Mouse (Mus musculus) CH12.LX (cell line): ENCODE results near the gene Cop1. TPM values are rescaled to one million over a fixed set of nuclear protein-coding genes. Genes with fewer than 3 reads are reported as not detected.

ENCODE experiments used
- DNase-seq: peaks from one replicate; pipeline ENCODE4 v3.0.0-alpha.2; 2013; ENCODE audit errors: extremely low read depth
- H3K27ac ChIP-seq: 2 replicates; pipeline ENCODE4 v1.5.1; 2012; ENCODE audit warnings: low read depth, mild to moderate bottlenecking, control low read depth, moderate library complexity; ENCODE audit not compliant: insufficient read depth
- H3K27me3 ChIP-seq: replicated peaks from 2 replicates; pipeline ENCODE3; 2012; ENCODE audit warnings: inconsistent platforms
- H3K36me3 ChIP-seq, 2 experiments: replicated peaks in 1 of 2; 2 replicates each; pipeline versions ENCODE3 to v1.6.1; 2012; ENCODE audit warnings: inconsistent platforms in 1 of 2, low read length in 1 of 2, mild to moderate bottlenecking in 1 of 2, mixed read lengths in 1 of 2, moderate library complexity in 1 of 2; ENCODE audit not compliant: control insufficient read depth in 1 of 2, insufficient read depth in 1 of 2
- H3K4me1 ChIP-seq, 2 experiments: 2 replicates each; pipeline ENCODE4 v1.6.1; 2012; ENCODE audit warnings: inconsistent platforms in 1 of 2, moderate library complexity in 1 of 2; ENCODE audit not compliant: insufficient read depth in 2 of 2, control insufficient read depth in 1 of 2
- H3K4me2 ChIP-seq: 2 replicates; pipeline ENCODE4 v1.6.1; 2012; ENCODE audit warnings: low read depth, mild to moderate bottlenecking, control low read depth; ENCODE audit not compliant: poor library complexity, insufficient read depth, severe bottlenecking
- H3K4me3 ChIP-seq, 3 experiments: fragments of 150-350 bp in 1 of 3; sonication (generic) in 1 of 3; replicated peaks in 1 of 3; 2 replicates each; pipeline versions ENCODE3 to v1.5.1; 2011 to 2012; ENCODE audit warnings: low read depth in 2 of 3, low read length in 2 of 3, mild to moderate bottlenecking in 2 of 3, moderate library complexity in 2 of 3, control low read depth in 1 of 3, improper control_type of control experiment in 1 of 3, inconsistent platforms in 1 of 3, mixed read lengths in 1 of 3; ENCODE audit not compliant: poor library complexity in 1 of 3
- H3K79me2 ChIP-seq: replicated peaks from 2 replicates; pipeline ENCODE4 v1.6.1; 2012; ENCODE audit warnings: mild to moderate bottlenecking, moderate library complexity; ENCODE audit not compliant: control insufficient read depth, poor library complexity, insufficient read depth, severe bottlenecking; ENCODE audit errors: extremely low read depth
- H3K9ac ChIP-seq: 2 replicates; pipeline ENCODE4 v1.6.1; 2012; ENCODE audit warnings: low read depth, mild to moderate bottlenecking, control low read depth, moderate library complexity; ENCODE audit not compliant: insufficient read depth
- H3K9me3 ChIP-seq: replicated peaks from 2 replicates; pipeline ENCODE3; 2012; ENCODE audit warnings: low read length, inconsistent platforms, mixed read lengths
- CHD1 ChIP-seq: IDR thresholded peaks from 2 replicates; pipeline ENCODE4 v1.6.1; 2012; ENCODE audit warnings: low read depth, low read length, improper control_type of control experiment, inconsistent platforms
- CTCF ChIP-seq, 2 experiments: IDR thresholded peaks in 1 of 2; conservative IDR thresholded peaks in 1 of 2; 2 replicates each; pipeline ENCODE4 v1.5.1; 2011 to 2012; ENCODE audit warnings: low read depth in 2 of 2, low read length in 2 of 2, improper control_type of control experiment in 1 of 2, inconsistent platforms in 1 of 2, mild to moderate bottlenecking in 1 of 2, moderate library complexity in 1 of 2
- EP300 ChIP-seq: IDR thresholded peaks from 2 replicates; pipeline ENCODE4 v1.6.1; 2011; ENCODE audit warnings: low read length, improper control_type of control experiment
- HCFC1 ChIP-seq: IDR thresholded peaks from 2 replicates; pipeline ENCODE4 v1.6.1; 2012; ENCODE audit warnings: low read depth, mild to moderate bottlenecking, inconsistent platforms, low read length, improper control_type of control experiment
- MAZ ChIP-seq: IDR thresholded peaks from 2 replicates; pipeline ENCODE4 v1.6.1; 2012; ENCODE audit warnings: low read depth, mild to moderate bottlenecking, inconsistent platforms, low read length, improper control_type of control experiment, moderate library complexity
- MXI1 ChIP-seq: IDR thresholded peaks from 2 replicates; pipeline ENCODE4 v1.6.1; 2011; ENCODE audit warnings: mild to moderate bottlenecking, low read depth, low read length, improper control_type of control experiment
- NRF1 ChIP-seq: IDR thresholded peaks from 2 replicates; pipeline ENCODE4 v1.6.1; 2014; ENCODE audit warnings: low read depth, mild to moderate bottlenecking, inconsistent platforms, low read length, improper control_type of control experiment, moderate library complexity
- PAX5 ChIP-seq: IDR thresholded peaks from 2 replicates; pipeline ENCODE4 v1.6.1; 2012; ENCODE audit warnings: low read length, inconsistent platforms, mixed read lengths
- POLR2A ChIP-seq: IDR thresholded peaks from 2 replicates; pipeline ENCODE4 v1.6.1; 2011; ENCODE audit warnings: low read depth, mild to moderate bottlenecking, improper control_type of control experiment, low read length
- POLR2AphosphoS2 ChIP-seq: IDR thresholded peaks from 2 replicates; pipeline ENCODE4 v1.6.1; 2011; ENCODE audit warnings: low read depth, low read length, improper control_type of control experiment
- RAD21 ChIP-seq: IDR thresholded peaks from 2 replicates; pipeline ENCODE4 v1.6.1; 2011; ENCODE audit warnings: low read depth, mild to moderate bottlenecking, low read length, improper control_type of control experiment, moderate library complexity
- RCOR1 ChIP-seq: conservative IDR thresholded peaks from 2 replicates; pipeline ENCODE4 v1.6.1; 2012; ENCODE audit warnings: low read depth, mild to moderate bottlenecking, inconsistent platforms, low read length, improper control_type of control experiment
- SMC3 ChIP-seq: IDR thresholded peaks from 2 replicates; pipeline ENCODE4 v1.6.1; 2011; ENCODE audit warnings: low read depth, low read length, improper control_type of control experiment
- ZMIZ1 ChIP-seq: IDR thresholded peaks from 2 replicates; pipeline ENCODE4 v1.6.1; 2012; ENCODE audit warnings: low read depth, mild to moderate bottlenecking, inconsistent platforms, low read length, improper control_type of control experiment
- ZNF384 ChIP-seq: IDR thresholded peaks from 2 replicates; pipeline ENCODE4 v1.6.1; 2012; ENCODE audit warnings: low read depth, low read length, improper control_type of control experiment, inconsistent platforms
- dilution Hi-C: fragments of 300-500 bp; cut with MboI; formaldehyde crosslinking; loops from 2 replicates; pipeline ENCODE4 v1.14.3; 2020; ENCODE audit warnings: low sequenced_read_pairs; ENCODE audit not compliant: extremely low pct_unique_long_range_greater_than_20kb, extremely low pct_ligation_motif_present
- in situ Hi-C: fragments of 300-500 bp; cut with MboI; formaldehyde crosslinking; loops from 3 replicates; pipeline ENCODE4 v1.14.3; 2019; ENCODE audit warnings: low sequenced_read_pairs, low pct_ligation_motif_present, low pct_unique_long_range_greater_than_20kb, mixed read lengths
- polyA plus RNA-seq: library from polyadenylated mRNA; unstranded; fragments of >175 nt; gene quantifications from 2 replicates; pipeline ENCODE4 v1.2.1, GENCODE M21; 2012; ENCODE audit warnings: low read depth; ENCODE audit not compliant: insufficient read length
- total RNA-seq, 2 experiments: library from RNA; depleted of rRNA; stranded (reverse); fragments of 300-350 nt in 1 of 2; fragments of >200 nt in 1 of 2; gene quantifications; 2 replicates each; pipeline ENCODE4 v1.2.3; 2012 to 2014

The Cop1 gene
- total and polyA plus RNA-seq, 3 experiments = 54.6 to 93.2 (median 79.0) TPM

DNA sequence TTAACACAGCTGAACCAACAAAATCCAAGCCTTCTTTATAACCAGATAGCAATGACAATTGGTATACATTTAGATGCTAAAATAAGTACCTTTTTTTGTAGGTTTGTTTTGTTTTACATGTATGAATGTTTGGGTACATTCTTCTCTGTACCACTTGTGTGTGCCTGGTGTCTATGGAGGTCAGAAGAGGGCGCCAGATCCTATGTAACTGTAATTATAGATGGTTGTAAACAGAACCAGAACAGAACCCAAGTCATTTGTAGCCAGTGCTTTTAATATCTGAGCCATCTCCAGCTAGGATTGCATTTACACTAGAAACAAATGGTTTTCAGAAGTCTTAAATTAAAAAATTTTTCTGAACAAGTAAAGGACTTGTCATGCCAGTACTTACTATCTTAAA is 54.7 kb downstream of the Cop1 start:
- peak; percentile 6 for DNase-seq
- dilution Hi-C loops = no loop called here

DNA sequence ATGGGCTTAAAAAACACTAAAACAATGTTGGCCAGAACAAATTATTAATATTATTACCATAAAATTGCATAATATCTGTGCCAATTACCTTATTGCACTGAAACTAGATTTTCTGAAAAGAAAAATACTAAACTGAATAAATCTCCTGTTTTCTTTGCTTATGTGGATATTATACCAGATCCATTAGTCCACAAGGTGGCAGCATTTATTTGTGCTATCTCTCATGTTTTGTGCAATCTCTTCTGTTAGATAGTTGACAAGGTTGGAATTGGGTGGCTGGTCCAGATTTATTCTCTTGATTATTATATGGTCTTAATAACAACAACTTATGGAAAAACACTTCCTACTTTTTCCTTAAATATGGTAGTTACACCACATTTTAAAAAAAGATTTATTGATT is 58.1 kb downstream of the Cop1 start:
- TF ChIP-seq CTCF (conservative IDR thresholded peaks at IDR 0.05 in 1 of 2, IDR thresholded peaks at IDR 0.05 in 1 of 2; ENCODE audit: low read depth in 2 of 2, low read length in 2 of 2) (peak in 1 of 2 experiments; percentile 60; a peak in 2 of 4 replicates), RAD21 (peak; percentile 47), MXI1 (no peak), EP300 (no peak), RCOR1 (no peak), MAZ (no peak), POLR2A (no peak), CHD1 (no peak), SMC3 (peak; percentile 22), PAX5 (no peak)
- TF ChIP-seq, all 38 proteins: peak for 3
- dilution Hi-C loops (no loop called here), in situ Hi-C loops (no loop called here)
- no peak overlapping the region for H3K27ac ChIP-seq
- H3K4me1 ChIP-seq = no peaks in the 10 kb centered on the region
- H3K9ac ChIP-seq = no peak overlapping the region
- no peak overlapping the region for H3K4me3 ChIP-seq
- no peaks in the 10 kb centered on the region for H3K79me2 ChIP-seq
- no peaks in the 10 kb centered on the region for H3K9me3 ChIP-seq
- peaks cover 14 to 41% of the 10 kb centered on the region in 2 experiments for H3K36me3 ChIP-seq
- peak; percentile 25 for DNase-seq
- H3K27me3 ChIP-seq = no peaks in the 10 kb centered on the region
- H3K4me2 ChIP-seq = no peak overlapping the region

More for the DNA sequence above, 54.7 kb downstream of the Cop1 start:
- H3K9me3 ChIP-seq = no peaks in the 10 kb centered on the region
- in situ Hi-C loops = no loop called here
- TF ChIP-seq RAD21 (peak; percentile 21), POLR2AphosphoS2 (no peak), CHD1 (no peak), ZMIZ1 (no peak), NRF1 (no peak), ZNF384 (no peak), CTCF (conservative IDR thresholded peaks at IDR 0.05 in 1 of 2, IDR thresholded peaks at IDR 0.05 in 1 of 2; ENCODE audit: low read depth in 2 of 2, low read length in 2 of 2) (peak in 1 of 2 experiments; percentile 54; a peak in 2 of 4 replicates), MXI1 (no peak)
- TF ChIP-seq, all 38 proteins: peak for 2
- Histone ChIP-seq H3K79me2 (no peaks in the 10 kb centered on the region), H3K4me3 (no peak overlapping the region), H3K27ac (no peak overlapping the region), H3K36me3 (peaks cover 6 to 40% of the 10 kb centered on the region in 2 experiments), H3K9ac (no peak overlapping the region), H3K4me2 (no peak overlapping the region), H3K4me1 (no peaks in the 10 kb centered on the region), H3K27me3 (no peaks in the 10 kb centered on the region)

DNA sequence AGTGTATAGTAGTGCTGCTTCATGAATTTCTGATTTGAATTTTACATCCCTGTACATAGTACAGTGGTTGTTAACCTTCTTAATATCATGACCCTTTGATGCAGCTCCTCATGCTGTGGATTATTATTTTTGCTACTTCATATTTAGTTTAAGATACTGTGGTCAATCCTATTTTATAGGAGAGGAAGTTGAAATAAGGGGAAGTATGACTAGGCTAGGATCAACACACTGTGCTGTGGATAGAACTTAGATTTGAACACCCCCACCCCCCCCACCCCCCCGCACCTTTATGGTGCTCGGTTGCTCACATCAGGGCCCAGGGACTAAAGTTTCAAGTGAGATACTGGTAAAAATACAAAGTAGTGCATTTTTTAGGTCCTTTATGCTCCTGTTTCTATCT is 58.7 kb downstream of the Cop1 start:
- H3K4me2 ChIP-seq = no peak overlapping the region
- H3K27ac ChIP-seq = no peak overlapping the region
- no peaks in the 10 kb centered on the region for H3K79me2 ChIP-seq
- no peaks in the 10 kb centered on the region for H3K4me1 ChIP-seq
- peaks cover 12 to 41% of the 10 kb centered on the region in 2 experiments for H3K36me3 ChIP-seq
- no peaks in the 10 kb centered on the region for H3K9me3 ChIP-seq
- H3K27me3 ChIP-seq = no peaks in the 10 kb centered on the region
- in situ Hi-C loops = no loop called here
- DNase-seq = no peak
- no peak for TF ChIP-seq HCFC1
- TF ChIP-seq, all 38 proteins: peak for 0
- Histone ChIP-seq H3K9ac (no peak overlapping the region), H3K4me3 (no peak overlapping the region)
- dilution Hi-C loops = no loop called here
